Mouse (Mus musculus) G1E (cell line): ENCODE measurements around the gene Timm13. TPM values are rescaled to one million over a fixed set of nuclear protein-coding genes. Genes with fewer than 3 reads are reported as not detected.

Experiments
- ATAC-seq: 2 replicates; pipeline ENCODE4 v1.8.0; 2016; ENCODE audit warnings: mild to moderate bottlenecking; ENCODE audit not compliant: insufficient number of reproducible peaks, poor library complexity, low FRiP score, severe bottlenecking; ENCODE audit errors: extremely low read depth
- DNase-seq: peaks from one replicate; pipeline ENCODE4 v3.0.0; 2012; ENCODE audit warnings: low spot score
- H3K27me3 ChIP-seq: 2 replicates; pipeline ENCODE4 v1.6.1; 2012; ENCODE audit warnings: mild to moderate bottlenecking, low read length, inconsistent platforms; ENCODE audit not compliant: insufficient read depth
- H3K36me3 ChIP-seq: replicated peaks from 2 replicates; pipeline ENCODE3; 2012; ENCODE audit warnings: mild to moderate bottlenecking, inconsistent platforms
- H3K4me1 ChIP-seq: 2 replicates; pipeline ENCODE4 v1.6.1; 2012; ENCODE audit warnings: low read depth, low read length, inconsistent platforms, mixed read lengths; ENCODE audit not compliant: insufficient read depth
- H3K4me3 ChIP-seq: 2 replicates; pipeline ENCODE4 v1.5.1; 2012; ENCODE audit warnings: low read depth, mild to moderate bottlenecking, inconsistent platforms, low read length, moderate library complexity, mixed read lengths
- H3K9me3 ChIP-seq: replicated peaks from 2 replicates; pipeline ENCODE4 v1.6.1; 2012; ENCODE audit warnings: inconsistent platforms
- CTCF ChIP-seq: IDR thresholded peaks from 2 replicates; pipeline ENCODE4 v1.5.1; 2012; ENCODE audit warnings: low read depth, low read length, inconsistent platforms, mixed read lengths
- GATA1 ChIP-seq: IDR thresholded peaks from 2 replicates; pipeline ENCODE4 v1.6.1; 2012; ENCODE audit warnings: borderline replicate concordance, low read length, inconsistent platforms, mixed read lengths
- GATA2 ChIP-seq: IDR thresholded peaks from 2 replicates; pipeline ENCODE4 v1.6.1; 2012; ENCODE audit warnings: low read depth, low read length, inconsistent platforms, borderline replicate concordance
- POLR2AphosphoS5 ChIP-seq: IDR thresholded peaks from 2 replicates; pipeline ENCODE4 v1.6.1; 2012; ENCODE audit warnings: low read depth, low read length, inconsistent platforms; ENCODE audit not compliant: insufficient replicate concordance
- TAL1 ChIP-seq: conservative IDR thresholded peaks from 2 replicates; pipeline ENCODE4 v1.6.1; 2012; ENCODE audit warnings: low read depth, low read length, inconsistent platforms, mixed read lengths
- polyA plus RNA-seq: library from polyadenylated mRNA; stranded (reverse); fragments of >175 nt; gene quantifications from 2 replicates; pipeline ENCODE4 v1.2.3, GENCODE M21; 2012
- total RNA-seq, 2 experiments: library from RNA; stranded (forward) in 1 of 2; stranded (reverse) in 1 of 2; fragments of 200-1000 nt in 1 of 2; fragments of >200 nt in 1 of 2; fragmentation: Nextera tagmentation in 1 of 2; gene quantifications; 2 replicates each; pipeline ENCODE4 v1.2.3; 2014 to 2017

Gene Timm13
- total and polyA plus RNA-seq, 3 experiments = 51.2 to 295 (median 70.4) TPM

DNA sequence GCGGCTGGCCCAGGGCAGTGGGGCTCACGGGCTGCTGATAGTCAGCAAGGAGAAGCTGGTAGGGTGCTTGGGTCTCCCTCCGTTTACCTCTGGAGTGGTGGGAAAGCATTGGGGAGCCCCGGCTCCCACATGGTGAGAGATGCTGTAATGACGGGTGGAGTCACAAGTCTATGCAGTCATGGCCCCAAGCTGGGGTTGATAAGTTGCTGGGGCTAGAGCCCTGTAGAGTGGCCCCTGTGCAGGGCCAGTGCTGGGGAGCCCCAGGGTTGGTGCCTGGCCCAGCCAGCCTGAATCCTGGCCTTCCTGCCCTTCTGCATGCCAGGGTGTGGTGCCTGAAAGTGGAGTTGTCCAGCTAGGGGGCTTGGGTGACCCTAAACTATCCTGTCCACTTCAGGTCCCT, 38.5 kb downstream of the Timm13 start:
- TF ChIP-seq CTCF (no peak), POLR2AphosphoS5 (no peak), GATA1 (no peak), TAL1 (no peak), GATA2 (no peak)
- Histone ChIP-seq H3K4me3 (no peak overlapping the region; the same call in 1 of the 2 replicates), H3K4me1 (peaks cover 79% of the 10 kb centered on the region), H3K9me3 (no peaks in the 10 kb centered on the region), H3K27me3 (no peaks in the 10 kb centered on the region), H3K36me3 (peaks cover 92% of the 10 kb centered on the region)
- ATAC-seq (no peak), DNase-seq (no peak)

DNA sequence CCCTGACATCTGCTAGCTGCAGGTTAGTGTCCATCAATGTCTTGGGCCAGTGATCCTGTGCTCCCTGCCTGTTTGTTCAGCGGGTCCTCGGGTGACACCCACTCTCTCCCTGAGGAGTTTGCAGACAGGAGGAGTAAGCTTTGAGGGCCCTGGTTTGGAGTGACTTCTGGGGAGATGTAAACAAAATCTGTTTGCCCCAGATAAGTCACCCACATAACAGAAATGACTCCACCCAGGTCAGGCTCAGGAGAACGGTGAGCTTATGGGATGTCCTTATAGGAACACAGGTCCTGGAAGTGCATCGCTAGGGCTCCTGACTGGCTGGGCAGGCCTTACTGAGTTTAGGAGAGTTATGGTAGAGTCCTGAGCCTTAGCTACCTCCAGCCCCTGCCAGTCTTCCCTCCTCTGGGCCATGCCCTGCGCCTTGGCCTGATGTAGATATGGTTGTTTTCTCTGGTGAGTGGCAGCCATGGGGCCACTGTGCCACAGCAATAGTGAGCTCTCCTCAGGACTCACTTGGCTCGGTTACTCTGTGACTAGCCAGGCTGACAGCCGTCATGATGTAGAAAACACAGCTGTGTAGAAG, 42.3 kb downstream of the Timm13 start:
- Histone ChIP-seq H3K4me1 (peaks cover 91% of the 10 kb centered on the region), H3K9me3 (no peaks in the 10 kb centered on the region), H3K36me3 (peaks cover 69% of the 10 kb centered on the region), H3K27me3 (no peaks in the 10 kb centered on the region), H3K4me3 (peak overlapping the region; percentile 80; the same call in 1 of the 2 replicates)
- DNase-seq (peak; percentile 68), ATAC-seq (peak; percentile 51)
- TF ChIP-seq TAL1 (peak; percentile 60), POLR2AphosphoS5 (no peak)

DNA sequence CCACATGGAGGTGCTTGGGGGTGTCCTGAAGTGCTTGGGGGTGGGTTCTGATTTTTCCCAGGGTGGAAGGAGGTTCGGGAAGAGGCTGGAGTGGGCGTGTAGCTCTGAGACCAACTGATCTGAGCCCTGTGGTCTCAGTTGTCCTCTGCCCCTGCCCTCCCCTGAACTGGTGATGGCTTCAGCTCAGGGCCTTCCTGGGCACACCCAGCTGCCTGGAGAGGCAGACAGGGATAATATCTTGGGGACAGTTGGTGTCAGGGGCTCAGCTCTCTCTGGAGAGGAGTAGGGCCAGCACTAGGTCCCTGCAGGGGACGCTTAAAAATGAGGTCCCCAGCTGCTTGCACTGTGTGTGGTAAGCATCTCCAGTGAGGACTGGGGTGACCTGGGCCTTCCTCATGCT, 42.9 kb downstream of the Timm13 start:
- DNase-seq (peak; percentile 39), ATAC-seq (no peak)
- Histone ChIP-seq H3K9me3 (no peaks in the 10 kb centered on the region), H3K27me3 (no peaks in the 10 kb centered on the region), H3K4me3 (peak overlapping the region; percentile 80; the same call in 1 of the 2 replicates), H3K36me3 (peaks cover 69% of the 10 kb centered on the region), H3K4me1 (peaks cover 92% of the 10 kb centered on the region)
- TF ChIP-seq GATA2 (no peak), CTCF (no peak), GATA1 (no peak), POLR2AphosphoS5 (no peak), TAL1 (no peak)

DNA sequence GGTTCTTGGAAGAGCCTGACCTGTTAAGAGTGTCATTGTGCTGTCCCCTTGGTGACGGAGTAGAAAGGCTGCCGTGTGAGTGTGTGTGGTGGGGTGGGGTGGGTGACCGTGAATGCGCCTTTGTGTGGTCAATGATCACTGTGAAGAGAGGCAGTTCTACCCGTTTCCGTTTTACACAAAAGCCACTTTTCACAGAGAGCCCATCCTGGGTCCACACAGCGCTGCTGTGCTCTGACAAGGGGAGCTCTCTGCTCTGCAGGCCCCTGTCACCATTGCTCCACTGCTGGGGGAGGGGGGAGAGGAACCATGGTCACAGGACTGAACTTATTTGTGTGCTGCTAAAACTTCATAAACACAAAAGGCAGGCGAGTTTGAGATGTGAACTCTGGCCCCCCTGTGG, 43.4 kb downstream of the Timm13 start:
- peak; percentile 28 for DNase-seq
- Histone ChIP-seq H3K4me1 (peaks cover 90% of the 10 kb centered on the region), H3K9me3 (no peaks in the 10 kb centered on the region), H3K36me3 (peaks cover 69% of the 10 kb centered on the region), H3K27me3 (no peaks in the 10 kb centered on the region), H3K4me3 (peak overlapping the region; percentile 80; the same call in 1 of the 2 replicates)
- no peak for TF ChIP-seq GATA1
- no peak for TF ChIP-seq GATA2
- TF ChIP-seq POLR2AphosphoS5 = no peak
- no peak for TF ChIP-seq CTCF
- no peak for TF ChIP-seq TAL1
- ATAC-seq = no peak

DNA sequence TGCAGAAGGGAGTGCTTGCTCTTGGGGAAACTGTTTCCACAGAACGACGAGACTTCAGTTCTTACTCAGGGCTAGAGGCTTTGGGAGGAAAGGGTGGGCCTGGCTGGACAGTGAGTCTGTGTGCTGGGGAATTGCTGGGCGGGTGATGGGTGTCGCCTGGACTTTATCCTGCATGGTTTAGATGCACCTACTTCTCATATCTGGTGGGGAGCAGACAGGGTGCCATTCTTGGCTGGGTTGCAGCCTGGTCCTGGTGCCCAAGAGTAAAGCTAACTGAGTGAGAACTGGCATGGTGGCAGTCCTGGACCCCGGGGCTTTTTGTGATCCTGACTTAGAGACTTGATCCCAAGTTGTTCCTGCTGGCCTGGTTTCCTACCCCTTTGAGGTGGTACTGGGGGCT, 43.9 kb downstream of the Timm13 start:
- Histone ChIP-seq H3K4me1 (peaks cover 90% of the 10 kb centered on the region), H3K4me3 (peak overlapping the region; percentile 80; the same call in 1 of the 2 replicates), H3K36me3 (peaks cover 69% of the 10 kb centered on the region), H3K27me3 (no peaks in the 10 kb centered on the region), H3K9me3 (no peaks in the 10 kb centered on the region)
- ATAC-seq (no peak), DNase-seq (no peak)
- TF ChIP-seq GATA2 (no peak), POLR2AphosphoS5 (no peak), GATA1 (no peak)

DNA sequence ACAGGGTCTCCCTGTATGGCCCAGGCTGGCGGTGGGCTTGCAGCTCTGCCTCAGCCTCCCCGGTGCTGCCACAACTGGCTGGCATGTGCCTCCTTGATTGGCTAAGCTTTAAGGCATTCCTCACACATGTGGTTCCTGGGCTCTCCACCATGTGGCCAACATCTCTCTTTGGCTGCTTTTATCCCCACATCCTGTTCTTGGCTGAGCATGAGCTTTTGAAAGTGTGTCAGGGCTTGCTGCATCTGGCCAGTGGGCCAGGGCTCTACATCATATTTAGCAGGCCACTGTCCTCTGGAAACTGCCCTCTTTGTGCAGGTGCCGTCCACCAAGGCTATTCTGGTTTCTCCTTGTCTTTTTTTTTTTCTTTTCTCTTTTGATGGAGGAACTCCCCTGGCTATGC, 44.5 kb downstream of the Timm13 start:
- TF ChIP-seq GATA1 (no peak), GATA2 (no peak), TAL1 (no peak), CTCF (no peak), POLR2AphosphoS5 (no peak)
- H3K4me3 ChIP-seq = peak overlapping the region; percentile 80

DNA sequence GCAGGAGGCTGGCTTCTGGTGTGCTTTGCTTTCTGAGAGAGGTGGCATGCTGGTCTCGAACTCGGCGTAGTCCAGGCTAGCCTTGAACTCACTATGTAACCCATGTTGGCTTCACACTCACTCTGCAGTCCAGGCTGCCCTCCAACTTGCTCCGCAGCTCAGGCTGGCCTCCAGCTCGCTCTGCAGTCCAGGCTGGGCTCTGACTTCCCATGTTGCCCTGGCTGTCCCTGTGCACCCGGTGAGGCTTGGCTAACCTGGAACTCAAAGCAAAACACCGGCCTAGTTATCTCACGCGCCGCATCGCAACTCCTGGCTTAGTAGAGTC, 45.1 kb downstream of the Timm13 start:
- TF ChIP-seq GATA1 (no peak), GATA2 (no peak)
- no peak for ATAC-seq
- Histone ChIP-seq H3K36me3 (peaks cover 69% of the 10 kb centered on the region), H3K9me3 (no peaks in the 10 kb centered on the region), H3K4me3 (peak overlapping the region; percentile 80), H3K27me3 (no peaks in the 10 kb centered on the region), H3K4me1 (peaks cover 85% of the 10 kb centered on the region)
- DNase-seq = no peak

More for the DNA sequence above, 44.5 kb downstream of the Timm13 start:
- DNase-seq (peak; percentile 69), ATAC-seq (no peak)
- no peaks in the 10 kb centered on the region for H3K9me3 ChIP-seq
- no peaks in the 10 kb centered on the region for H3K27me3 ChIP-seq
- H3K36me3 ChIP-seq = peaks cover 69% of the 10 kb centered on the region
- peaks cover 89% of the 10 kb centered on the region for H3K4me1 ChIP-seq
